Mouse (Mus musculus) ES-E14 (cell line): ENCODE results near the gene Klk14. TPM values are rescaled to one million over a fixed set of nuclear protein-coding genes. Genes with fewer than 3 reads are reported as not detected.
A peak's percentile ranks its signal among the peaks of the same experiment; 100 is the strongest.
"Not testable (repeated sequence)": the region's sequence is repeated elsewhere in the genome, so short reads cannot be mapped to it uniquely, and the experiment has no call there.

Experiments used
- DNase-seq: peaks from one replicate; pipeline ENCODE4 v3.0.0-alpha.2; 2013; ENCODE audit warnings: low read depth, low spot score
- H3K27ac ChIP-seq: 2 replicates; pipeline ENCODE4 v1.5.1; 2012; ENCODE audit warnings: low read depth, mild to moderate bottlenecking, low read length, moderate library complexity, mixed read lengths; ENCODE audit not compliant: poor library complexity, insufficient read depth, severe bottlenecking
- H3K36me3 ChIP-seq: 2 replicates; pipeline ENCODE4 v1.6.1; 2012; ENCODE audit warnings: mild to moderate bottlenecking, low read length, moderate library complexity, mixed read lengths; ENCODE audit not compliant: control insufficient read depth, poor library complexity, insufficient read depth, severe bottlenecking
- H3K4me1 ChIP-seq, 2 experiments: fragments of 150-350 bp in 1 of 2; sonication (generic) in 1 of 2; 2 replicates each; pipeline ENCODE4 v1.6.1; 2012; ENCODE audit warnings: low read length in 2 of 2, mild to moderate bottlenecking in 1 of 2, mixed read lengths in 1 of 2; ENCODE audit not compliant: control insufficient read depth in 2 of 2, insufficient read depth in 2 of 2, poor library complexity in 1 of 2
- H3K4me3 ChIP-seq, 2 experiments: fragments of 150-350 bp in 1 of 2; sonication (generic) in 1 of 2; 2 replicates each; pipeline ENCODE4 v1.5.1; 2012; ENCODE audit warnings: low read length in 2 of 2, low read depth in 1 of 2, mild to moderate bottlenecking in 1 of 2, mixed read lengths in 1 of 2; ENCODE audit not compliant: insufficient read depth in 1 of 2, poor library complexity in 1 of 2, severe bottlenecking in 1 of 2
- H3K9ac ChIP-seq: 2 replicates; pipeline ENCODE4 v1.6.1; 2012; ENCODE audit warnings: low read depth, mild to moderate bottlenecking, low read length, mixed read lengths; ENCODE audit not compliant: poor library complexity, insufficient read depth, severe bottlenecking
- H3K9me3 ChIP-seq: fragments of 150-350 bp; sonication (generic); 2 replicates; pipeline ENCODE4 v1.6.1; 2012; ENCODE audit warnings: low read depth, mild to moderate bottlenecking, low read length; ENCODE audit not compliant: control insufficient read depth, insufficient read depth
- CHD2 ChIP-seq: IDR thresholded peaks from 2 replicates; pipeline ENCODE4 v1.6.1; 2014; ENCODE audit warnings: mild to moderate bottlenecking, low read depth, low read length, inconsistent platforms
- HCFC1 ChIP-seq: IDR thresholded peaks from 2 replicates; pipeline ENCODE4 v1.6.1; 2012; ENCODE audit warnings: low read length, inconsistent platforms, borderline replicate concordance; ENCODE audit not compliant: insufficient read depth
- MAFK ChIP-seq: IDR thresholded peaks from 2 replicates; pipeline ENCODE4 v1.6.1; 2014; ENCODE audit warnings: mild to moderate bottlenecking, low read depth, low read length, inconsistent platforms; ENCODE audit not compliant: insufficient read depth
- ZC3H11A ChIP-seq: IDR thresholded peaks from 2 replicates; pipeline ENCODE4 v1.6.1; 2012; ENCODE audit warnings: low read depth, mild to moderate bottlenecking, inconsistent platforms, low read length, borderline replicate concordance
- ZNF384 ChIP-seq: IDR thresholded peaks from 2 replicates; pipeline ENCODE4 v1.6.1; 2012; ENCODE audit warnings: low read depth, low read length, inconsistent platforms
- in situ Hi-C, 2 experiments: fragments of 600-800 bp; cut with MboI; formaldehyde crosslinking; loops; one replicate each; pipeline ENCODE4 v1.15.1; 2025; ENCODE audit warnings: low sequenced_read_pairs in 2 of 2, inconsistent platforms in 1 of 2; ENCODE audit not compliant: unreplicated experiment in 2 of 2
- total RNA-seq: library from RNA; depleted of rRNA; stranded (reverse); fragments of 300-350 nt; gene quantifications from 2 replicates; pipeline ENCODE4 v1.2.3, GENCODE M21; 2012

The Klk14 gene
- total RNA-seq, 1 experiment = 0.18 TPM

DNA sequence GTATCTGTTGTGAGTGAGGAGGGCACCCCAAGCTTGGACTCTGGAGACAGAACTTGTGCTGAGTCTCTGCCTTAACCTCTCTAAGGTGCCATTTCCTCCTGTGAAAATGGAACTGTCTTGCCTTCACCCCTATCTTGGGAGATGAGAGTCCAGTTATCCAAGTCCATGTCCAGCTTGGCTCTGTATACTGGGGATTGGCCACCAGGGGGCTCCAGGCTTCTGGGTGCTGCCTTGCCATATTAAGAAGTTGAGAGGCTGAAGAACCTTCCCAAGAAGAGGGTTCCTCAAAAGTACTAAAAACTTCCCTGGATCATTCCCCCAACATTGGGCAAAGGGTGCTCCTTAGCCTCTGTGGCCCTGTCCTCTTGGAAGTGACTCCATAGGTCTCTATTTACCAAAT, 11.7 kb upstream of the Klk14 start:
- H3K27ac ChIP-seq = no peak overlapping the region
- H3K36me3 ChIP-seq = peaks cover 4% of the 10 kb centered on the region; the same call in 1 of the 2 replicates
- H3K4me3 ChIP-seq = no peak overlapping the region
- TF ChIP-seq ZC3H11A (peak; percentile 15; the same call in 1 of the 2 replicates), MAFK (no peak)
- no peak overlapping the region for H3K9ac ChIP-seq
- peaks cover 2 to 9% of the 10 kb centered on the region in 2 experiments; a peak in 1 of 4 replicates for H3K4me1 ChIP-seq
- in situ Hi-C loops = loop anchor here (25.0 kb wide), 1 partner anchor 209 kb away; the partner anchor contains the start of gene Klk4 (in 2 of the 2)
- no peaks in the 10 kb centered on the region for H3K9me3 ChIP-seq
- DNase-seq = no peak

DNA sequence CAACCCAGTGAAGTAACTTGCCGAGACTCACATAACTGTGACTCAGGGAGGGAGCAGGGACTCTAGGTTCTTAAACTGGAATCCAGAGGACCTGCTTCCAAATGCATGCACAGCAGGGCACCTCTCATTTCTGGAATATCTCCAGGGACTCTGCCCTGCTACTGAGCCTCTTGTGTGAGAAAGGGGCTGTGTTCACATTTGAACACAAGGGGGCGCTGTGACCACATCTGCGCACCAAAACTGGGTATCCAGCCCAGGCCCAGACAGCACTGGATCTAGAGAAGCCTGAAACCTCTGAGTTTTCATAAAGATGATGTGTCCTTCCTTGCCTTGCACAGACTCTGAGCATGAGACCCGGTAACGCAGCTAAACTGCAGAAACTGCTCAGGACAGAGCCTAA, 9.3 kb upstream of the Klk14 start:
- in situ Hi-C loops = loop anchor here (25.0 kb wide), 1 partner anchor 206 kb away; the partner anchor contains the start of gene Klk4 (in 2 of the 2)
- H3K4me1 ChIP-seq = peaks cover 2 to 8% of the 10 kb centered on the region in 2 experiments; a peak in 2 of 4 replicates
- no peak for DNase-seq

DNA sequence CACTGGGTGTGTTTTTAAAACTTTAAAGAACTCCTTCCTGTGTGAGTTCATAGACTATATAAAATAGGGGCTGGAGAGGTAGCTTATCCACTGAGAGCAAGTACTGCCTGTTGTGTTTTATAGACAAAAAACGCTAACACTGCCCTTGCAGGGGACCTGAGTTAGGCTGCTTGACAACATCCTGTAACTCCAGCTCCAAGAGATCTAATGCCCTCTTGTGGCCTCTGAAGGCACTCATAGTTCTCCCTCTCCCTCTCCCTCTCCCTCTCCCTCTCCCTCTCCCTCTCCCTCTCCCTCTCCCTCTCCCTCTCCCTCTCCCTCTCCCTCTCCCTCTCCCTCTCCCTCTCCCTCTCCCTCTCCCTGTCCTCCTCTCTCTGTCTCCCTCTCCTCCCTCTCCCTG, 7.7 kb upstream of the Klk14 start:
- H3K9ac ChIP-seq = not testable (repeated sequence)

More for the DNA sequence above, 9.3 kb upstream of the Klk14 start:
- Histone ChIP-seq H3K9ac (no peak overlapping the region), H3K27ac (no peak overlapping the region), H3K9me3 (no peaks in the 10 kb centered on the region), H3K4me3 (no peak overlapping the region), H3K36me3 (peaks cover 4% of the 10 kb centered on the region; the same call in 1 of the 2 replicates)
- TF ChIP-seq ZC3H11A (peak; percentile 71; the same call in 1 of the 2 replicates), CHD2 (no peak)

DNA sequence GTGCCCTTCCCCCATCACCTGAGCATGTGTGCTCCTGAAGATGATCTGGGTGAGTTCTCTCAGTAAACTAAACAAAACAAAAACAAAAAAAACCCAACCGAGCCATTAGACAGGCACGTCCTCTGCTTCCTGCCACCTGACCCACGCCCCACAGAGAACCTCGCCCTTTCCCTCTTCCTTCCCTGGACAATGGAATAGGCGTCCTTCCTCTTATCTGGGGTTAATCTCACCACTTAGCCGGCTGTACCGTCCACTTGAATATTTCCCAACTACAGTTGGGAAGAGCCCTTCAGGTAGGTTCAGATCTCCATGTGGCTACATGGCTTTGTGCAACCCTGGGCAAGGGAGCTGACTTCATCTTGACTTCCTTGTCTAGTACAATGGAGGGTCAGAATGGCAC, 5.1 kb upstream of the Klk14 start:
- no peak overlapping the region for H3K4me3 ChIP-seq
- H3K4me1 ChIP-seq = peaks cover 0 to 2% of the 10 kb centered on the region in 2 experiments; a peak in 2 of 4 replicates
- no peak overlapping the region for H3K9ac ChIP-seq
- no peak for DNase-seq
- no peak for TF ChIP-seq ZNF384
- TF ChIP-seq HCFC1 = no peak
- no peak for TF ChIP-seq ZC3H11A
- TF ChIP-seq MAFK = no peak
- no peak for TF ChIP-seq CHD2
- in situ Hi-C loops = loop anchor here (25.0 kb wide), 1 partner anchor 202 kb away; the partner anchor contains the start of gene Klk4 (in 2 of the 2)
- no peaks in the 10 kb centered on the region for H3K36me3 ChIP-seq
- H3K27ac ChIP-seq = no peak overlapping the region
- no peaks in the 10 kb centered on the region for H3K9me3 ChIP-seq

More for the DNA sequence above, 7.7 kb upstream of the Klk14 start:
- in situ Hi-C loops = loop anchor here (25.0 kb wide), 1 partner anchor 205 kb away; the partner anchor contains the start of gene Klk4 (in 2 of the 2)
- H3K4me3 ChIP-seq, H3K4me1 ChIP-seq, DNase-seq, H3K9me3 ChIP-seq, H3K27ac ChIP-seq, H3K36me3 ChIP-seq: not testable (repeated sequence)

DNA sequence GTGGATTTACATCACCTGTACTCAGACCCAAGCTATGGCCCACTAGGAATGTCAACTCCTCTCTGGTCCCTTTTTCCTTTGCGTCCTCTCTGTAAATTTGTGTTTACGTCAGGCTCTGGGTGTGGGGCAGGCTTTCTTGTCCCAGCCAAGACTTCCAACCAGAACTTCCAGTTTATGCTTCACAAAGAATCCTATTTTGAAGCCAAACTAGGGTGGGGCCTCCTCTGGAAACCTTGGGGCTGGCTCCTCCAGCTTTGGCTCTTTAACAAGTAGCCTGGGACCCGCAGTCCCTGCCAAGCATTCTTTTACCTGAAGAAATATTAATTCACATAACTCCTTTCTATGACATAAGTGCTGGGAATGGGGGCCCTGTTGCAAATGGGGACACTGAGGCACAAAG, 19.8 kb downstream of the Klk14 start:
- peaks cover 2 to 17% of the 10 kb centered on the region in 2 experiments; a peak in 3 of 4 replicates for H3K4me1 ChIP-seq
- no peak overlapping the region for H3K27ac ChIP-seq
- no peaks in the 10 kb centered on the region for H3K36me3 ChIP-seq
- in situ Hi-C loops = no loop called here
- TF ChIP-seq MAFK (no peak), ZC3H11A (no peak), HCFC1 (no peak), CHD2 (no peak), ZNF384 (no peak)
- H3K9me3 ChIP-seq = no peaks in the 10 kb centered on the region
- no peak overlapping the region for H3K9ac ChIP-seq
- H3K4me3 ChIP-seq = no peak overlapping the region
- DNase-seq = no peak
